Mouse (Mus musculus) hindbrain, postnatal 0 days (tissue): ENCODE measurements at regions not wholly inside any gene's neighbourhood (a gene's known extent, or its start where the extent isn't known, plus 50 kb on each side); places are given as distances from the start of the nearest gene placed in this dataset.
A peak's percentile ranks its signal among the peaks of the same experiment; 100 is the strongest.

ENCODE experiments used
- ATAC-seq: fragments of 200-750 bp; cut with Nextera tagmentation; 2 replicates; pipeline ENCODE4 v1.8.0; 2017; ENCODE audit warnings: mild to moderate bottlenecking, moderate TSS enrichment, moderate library complexity
- DNase-seq: peaks from one replicate; pipeline ENCODE4 v3.0.0-alpha.2; 2015; ENCODE audit warnings: low spot score
- H3K27ac ChIP-seq: fragments of 300-500 bp; sonication (generic); 2 replicates; pipeline ENCODE4 v1.5.1; 2014; ENCODE audit warnings: mild to moderate bottlenecking
- H3K27me3 ChIP-seq: fragments of 300-500 bp; sonication (generic); 2 replicates; pipeline ENCODE4 v1.6.1; 2014; ENCODE audit warnings: low read length, mixed read lengths; ENCODE audit not compliant: insufficient read depth
- H3K36me3 ChIP-seq: fragments of 300-500 bp; sonication (generic); 2 replicates; pipeline ENCODE4 v1.6.1; 2014; ENCODE audit warnings: low read length, mixed read lengths; ENCODE audit not compliant: insufficient read depth
- H3K4me1 ChIP-seq: fragments of 300-500 bp; sonication (generic); 2 replicates; pipeline ENCODE4 v1.6.1; 2014; ENCODE audit warnings: antibody characterized with exemption, low read length, mixed read lengths; ENCODE audit not compliant: insufficient read depth
- H3K4me2 ChIP-seq: fragments of 300-500 bp; sonication (generic); 2 replicates; pipeline ENCODE4 v1.6.1; 2014; ENCODE audit warnings: low read depth, mild to moderate bottlenecking, low read length, moderate library complexity, mixed read lengths
- H3K4me3 ChIP-seq: fragments of 300-500 bp; sonication (generic); 2 replicates; pipeline ENCODE4 v1.5.1; 2014; ENCODE audit warnings: low read length
- H3K9ac ChIP-seq: fragments of 300-500 bp; sonication (generic); replicated peaks from 2 replicates; pipeline ENCODE4 v1.6.1; 2014; ENCODE audit warnings: mild to moderate bottlenecking, low read length, moderate library complexity, mixed read lengths
- H3K9me3 ChIP-seq: fragments of 300-500 bp; sonication (generic); 2 replicates; pipeline ENCODE4 v1.6.1; 2016; ENCODE audit warnings: low read length, mixed read lengths
- CTCF ChIP-seq: IDR thresholded peaks from 2 replicates; pipeline ENCODE4 v1.5.1; 2016; ENCODE audit warnings: antibody characterized with exemption, control low read depth, low read depth
- WGBS: fragments of 180-500 bp; shearing (Covaris S2); extraction: QIAGEN DNeasy Blood & Tissue Kit; methylation state at CpG from one replicate; pipeline ENCODE4 v1.1.7; 2014; 5-methylcytosine and 5-hydroxymethylcytosine counted together

DNA sequence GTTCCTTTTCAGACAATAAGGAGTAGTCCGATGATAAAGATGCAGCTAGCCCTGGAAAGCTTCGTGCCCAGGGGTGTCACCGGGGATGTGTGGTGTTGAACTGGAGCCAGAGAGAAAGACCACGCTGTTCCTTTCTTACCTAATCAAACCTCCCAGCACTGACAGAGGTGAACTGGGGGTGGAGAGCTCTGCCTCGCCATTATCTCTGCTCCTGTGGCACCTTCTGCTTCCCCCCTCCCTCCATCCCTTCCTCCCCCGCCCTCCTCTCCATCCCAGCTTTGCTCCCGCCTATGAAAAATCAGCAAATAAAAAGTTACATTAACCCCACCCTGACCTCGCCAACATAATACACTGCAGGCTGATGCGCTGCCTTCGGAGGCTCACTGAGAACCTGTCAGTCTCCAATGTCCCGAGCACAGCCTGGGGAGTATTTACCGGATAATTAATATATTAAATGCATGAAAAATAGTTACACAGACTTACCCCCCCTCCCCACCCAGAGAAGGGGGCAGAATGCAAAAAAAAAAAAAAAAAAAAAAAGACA, 96.6 kb downstream of the Mrm1 start:
- DNase-seq (no peak), ATAC-seq (no peak)
- no peak for TF ChIP-seq CTCF
- no peak overlapping the region for H3K4me2 ChIP-seq
- no peak overlapping the region for H3K4me3 ChIP-seq
- H3K9ac ChIP-seq = no peak overlapping the region
- H3K27me3 ChIP-seq = no peaks in the 10 kb centered on the region
- no peaks in the 10 kb centered on the region for H3K9me3 ChIP-seq
- H3K36me3 ChIP-seq = no peaks in the 10 kb centered on the region
- no peak overlapping the region for H3K27ac ChIP-seq
- 30% methylated on average over 12 of the region's 12 CpGs for WGBS
- H3K4me1 ChIP-seq = no peaks in the 10 kb centered on the region; the same call in 1 of the 2 replicates

DNA sequence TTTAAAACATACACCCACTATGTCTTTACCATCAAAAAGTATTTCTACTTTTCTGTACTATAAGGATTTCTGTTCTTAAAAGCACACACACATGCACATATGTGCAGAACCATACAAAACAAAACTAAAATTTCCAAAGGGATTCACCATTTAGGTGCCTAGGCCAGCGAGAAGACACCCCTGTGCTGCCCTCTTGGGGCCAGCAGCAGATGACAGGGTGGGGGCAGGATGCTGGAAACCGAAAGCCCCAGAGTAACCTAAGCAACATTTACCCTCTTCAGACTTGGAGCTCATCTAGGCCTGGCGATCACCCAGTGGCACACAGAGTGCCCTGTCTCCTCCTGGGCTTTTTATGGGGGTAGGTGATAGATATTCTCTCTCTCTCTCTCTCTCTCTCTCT, 97.3 kb downstream of the Mrm1 start:
- TF ChIP-seq CTCF = peak; percentile 53
- Histone ChIP-seq H3K27me3 (no peaks in the 10 kb centered on the region), H3K4me3 (no peak overlapping the region), H3K9ac (no peak overlapping the region), H3K4me2 (no peak overlapping the region), H3K9me3 (no peaks in the 10 kb centered on the region), H3K27ac (no peak overlapping the region), H3K4me1 (no peaks in the 10 kb centered on the region; the same call in 1 of the 2 replicates), H3K36me3 (no peaks in the 10 kb centered on the region)
- ATAC-seq (no peak), DNase-seq (no peak)
- 39% methylated on average over 3 of the region's 3 CpGs for WGBS

DNA sequence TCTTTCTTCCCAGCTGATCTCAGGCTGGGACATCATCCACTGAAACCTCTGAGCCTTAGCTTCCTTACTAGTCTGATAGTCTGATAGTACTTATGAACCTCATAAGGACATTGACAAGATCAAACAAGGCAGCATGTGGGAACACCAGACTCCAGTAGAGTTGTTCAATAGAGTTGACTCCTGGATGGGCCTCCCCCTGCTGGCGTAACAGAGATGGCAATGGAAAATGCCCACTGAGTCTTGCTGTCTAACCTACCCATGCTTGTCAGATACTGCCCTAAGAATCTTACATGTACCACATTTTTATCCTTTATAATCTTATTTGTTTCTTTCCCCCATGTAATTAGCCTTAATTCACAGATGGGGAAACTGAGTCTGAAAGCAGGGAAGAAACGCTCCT, 98.2 kb downstream of the Mrm1 start:
- H3K4me2 ChIP-seq = no peak overlapping the region
- no peak for ATAC-seq
- no peak for DNase-seq
- H3K27ac ChIP-seq = no peak overlapping the region
- H3K4me3 ChIP-seq = no peak overlapping the region
- H3K4me1 ChIP-seq = no peaks in the 10 kb centered on the region
- 77% methylated on average over 2 of the region's 2 CpGs for WGBS
- H3K9ac ChIP-seq = no peak overlapping the region
- peak; percentile 48 for TF ChIP-seq CTCF
- no peaks in the 10 kb centered on the region for H3K9me3 ChIP-seq
- no peaks in the 10 kb centered on the region for H3K27me3 ChIP-seq
- H3K36me3 ChIP-seq = no peaks in the 10 kb centered on the region

DNA sequence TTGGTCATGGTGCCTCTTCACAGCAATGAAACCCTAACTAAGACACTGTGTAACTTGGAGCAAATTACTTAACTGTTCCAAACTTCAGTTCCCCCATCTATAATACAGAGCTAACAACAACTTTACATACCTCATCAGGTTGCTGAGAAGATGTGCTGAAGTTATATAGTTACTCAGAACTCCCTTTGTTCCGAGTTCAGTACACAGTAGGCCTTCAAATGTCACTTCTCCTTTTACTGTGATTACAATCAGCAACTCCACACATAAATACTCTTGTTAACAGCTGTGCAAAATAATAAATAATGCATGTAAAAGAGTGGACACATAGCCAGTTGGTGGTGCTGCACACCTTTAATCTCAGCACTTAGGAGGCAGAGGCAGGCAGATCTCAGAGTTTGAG, 99.5 kb downstream of the Mrm1 start:
- no peaks in the 10 kb centered on the region for H3K36me3 ChIP-seq
- ATAC-seq (no peak), DNase-seq (no peak)
- no peaks in the 10 kb centered on the region for H3K4me1 ChIP-seq
- no peaks in the 10 kb centered on the region for H3K27me3 ChIP-seq
- WGBS = 94% methylated on average over 1 of the region's 1 CpGs
- H3K27ac ChIP-seq = no peak overlapping the region
- no peak overlapping the region for H3K4me2 ChIP-seq
- H3K9me3 ChIP-seq = no peaks in the 10 kb centered on the region
- H3K4me3 ChIP-seq = no peak overlapping the region
- no peak for TF ChIP-seq CTCF
- no peak overlapping the region for H3K9ac ChIP-seq

DNA sequence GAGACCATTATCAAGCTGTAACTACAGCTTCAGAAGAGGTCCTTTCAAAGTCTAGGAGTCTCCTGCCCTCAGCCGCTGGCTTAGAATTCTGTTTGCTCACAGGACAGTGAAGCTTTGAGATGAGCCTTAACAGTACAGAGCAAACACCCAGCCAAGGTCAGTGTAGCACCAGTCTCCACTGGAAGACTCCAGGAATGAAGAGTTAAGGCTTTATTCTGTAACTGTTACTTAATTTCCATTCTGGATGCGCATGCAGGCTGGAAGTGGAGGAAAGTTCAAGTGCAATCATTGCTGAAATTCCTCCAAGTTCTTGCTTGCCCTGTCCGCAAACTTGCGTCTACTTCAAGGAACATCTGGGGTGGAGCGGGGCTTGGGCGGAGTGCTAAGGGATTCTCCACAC, 106.6 kb downstream of the Mrm1 start:
- no peak overlapping the region for H3K4me3 ChIP-seq
- no peak overlapping the region for H3K9ac ChIP-seq
- no peaks in the 10 kb centered on the region for H3K36me3 ChIP-seq
- no peak for TF ChIP-seq CTCF
- 85% methylated on average over 6 of the region's 6 CpGs for WGBS
- no peak overlapping the region for H3K27ac ChIP-seq
- no peaks in the 10 kb centered on the region for H3K27me3 ChIP-seq
- H3K4me2 ChIP-seq = no peak overlapping the region
- no peaks in the 10 kb centered on the region for H3K9me3 ChIP-seq
- DNase-seq (no peak), ATAC-seq (no peak)
- H3K4me1 ChIP-seq = peaks cover 3% of the 10 kb centered on the region; the same call in 1 of the 2 replicates

DNA sequence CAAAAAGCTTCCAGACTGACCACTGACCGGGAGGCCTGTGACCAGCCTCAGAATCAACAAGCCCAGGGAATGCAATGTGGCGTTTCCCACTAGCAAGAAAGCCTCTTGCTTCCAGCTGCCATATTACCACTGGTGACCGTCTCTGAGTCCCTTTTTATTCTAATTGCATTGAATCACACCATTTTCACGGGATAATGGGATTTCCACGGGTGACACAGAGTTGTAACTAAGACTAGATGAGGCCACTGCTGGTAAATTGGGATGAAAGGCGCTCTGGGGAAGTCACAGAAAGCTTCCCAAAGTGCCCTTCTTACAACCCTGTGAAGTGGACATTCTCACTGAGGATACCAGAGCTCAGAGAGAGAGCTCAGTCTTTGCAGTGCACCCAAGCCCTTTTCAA, 107.4 kb downstream of the Mrm1 start:
- Histone ChIP-seq H3K36me3 (no peaks in the 10 kb centered on the region), H3K27me3 (no peaks in the 10 kb centered on the region), H3K4me2 (no peak overlapping the region), H3K4me3 (no peak overlapping the region), H3K9ac (no peak overlapping the region), H3K27ac (no peak overlapping the region), H3K4me1 (peaks cover 11% of the 10 kb centered on the region), H3K9me3 (no peaks in the 10 kb centered on the region)
- no peak for ATAC-seq
- 38% methylated on average over 6 of the region's 6 CpGs for WGBS
- no peak for DNase-seq
- no peak for TF ChIP-seq CTCF

DNA sequence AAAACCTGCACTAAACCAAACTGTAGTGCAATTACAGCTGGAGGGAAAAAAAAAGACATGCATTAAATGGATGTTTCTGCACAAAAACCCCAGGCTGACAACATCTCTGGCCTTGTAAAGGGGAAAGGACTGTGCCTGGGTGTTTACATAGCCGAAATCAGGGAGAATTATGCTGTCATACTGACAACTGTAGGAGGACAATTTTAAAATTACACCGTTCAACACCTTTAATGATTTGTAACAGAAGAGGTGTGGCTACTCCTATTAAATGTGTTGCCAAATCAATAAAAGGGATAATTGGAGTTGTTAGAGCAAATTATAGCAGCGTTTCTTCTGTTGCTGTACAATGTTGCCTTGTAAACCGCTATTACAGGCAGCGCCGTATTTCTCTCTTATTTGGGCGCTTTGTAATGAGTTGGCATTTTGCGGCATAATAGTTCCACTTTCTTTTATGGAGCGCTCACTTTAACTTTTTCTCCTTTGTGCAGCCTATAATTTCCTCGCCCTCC, 111.0 kb downstream of the Mrm1 start:
- Histone ChIP-seq H3K9me3 (no peaks in the 10 kb centered on the region), H3K4me3 (no peak overlapping the region), H3K36me3 (no peaks in the 10 kb centered on the region), H3K9ac (no peak overlapping the region), H3K4me1 (peaks cover 18% of the 10 kb centered on the region), H3K4me2 (no peak overlapping the region), H3K27me3 (no peaks in the 10 kb centered on the region), H3K27ac (no peak overlapping the region)
- DNase-seq = no peak
- 72% methylated on average over 10 of the region's 10 CpGs for WGBS
- ATAC-seq = no peak
- no peak for TF ChIP-seq CTCF
